ENCODE assay signal across 15 mouse cellular contexts in genomic region chr3:51977654-51978352, GRCm38 (mm10).
DNase-seq lines count a peak whose midpoint lies in the region; ATAC-seq and TF ChIP-seq lines count a peak whose summit lies in the region.
"Had no signal": no experiment of that assay in that cellular context is flagged by ENCODE, and none has a peak within 500 bp of the region (broad histone marks: within the 10 kb centered on the region; RNA-seq: fewer than 3 reads in every experiment).

No protein-coding gene starts in this region.

- H3K9me3 ChIP-seq in kidney, embryonic 14.5 days (ENCODE audit: control insufficient read depth, low read length) = no peaks in the 10 kb centered on the region
- H3K9me3 ChIP-seq in embryonic facial prominence, embryonic 10.5 days = no peaks in the 10 kb centered on the region
- H3K9me3 ChIP-seq in kidney, postnatal 0 days (replicated peaks; ENCODE audit: low read length) = no peaks in the 10 kb centered on the region
- H3K9me3 ChIP-seq in liver, embryonic 16.5 days (replicated peaks; ENCODE audit: control insufficient read depth, low read length) = no peaks in the 10 kb centered on the region
- H3K9me3 ChIP-seq in forebrain, embryonic 14.5 days (replicated peaks; ENCODE audit: control insufficient read depth, low read length) = no peaks in the 10 kb centered on the region
- H3K9me3 ChIP-seq: G1E had no signal

- no peak for TF ChIP-seq CTCF in kidney, postnatal 0 days (IDR thresholded peaks at IDR 0.05; ENCODE audit: low read depth)

- H3K27ac ChIP-seq in kidney, embryonic 14.5 days (ENCODE audit: low read depth, low read length) = no peak overlapping the region
- peak overlapping the region; percentile 44 for H3K27ac ChIP-seq in embryonic facial prominence, embryonic 10.5 days (replicated peaks)
- H3K27ac ChIP-seq in kidney, postnatal 0 days = no peak overlapping the region
- H3K27ac ChIP-seq in liver, embryonic 16.5 days (ENCODE audit: low read length) = peak overlapping the region; percentile 69
- no peak overlapping the region for H3K27ac ChIP-seq in forebrain, embryonic 14.5 days (ENCODE audit: low read depth, low read length)
- H3K27ac ChIP-seq: forebrain, embryonic 10.5 days; macrophage had no signal

- no peak overlapping the region for H3K9ac ChIP-seq in kidney, embryonic 14.5 days (ENCODE audit: low read depth, low read length)
- no peak overlapping the region for H3K9ac ChIP-seq in kidney, postnatal 0 days (ENCODE audit: low read depth, low read length)
- H3K9ac ChIP-seq in liver, embryonic 16.5 days (ENCODE audit: low read depth, low read length) = no peak overlapping the region
- no peak overlapping the region for H3K9ac ChIP-seq in forebrain, embryonic 14.5 days (ENCODE audit: low read length)

- no peak overlapping the region for H3K4me2 ChIP-seq in kidney, embryonic 14.5 days (replicated peaks; ENCODE audit: low read depth, low read length)
- H3K4me2 ChIP-seq in kidney, postnatal 0 days (ENCODE audit: low read length) = no peak overlapping the region
- H3K4me2 ChIP-seq in liver, embryonic 16.5 days (ENCODE audit: low read depth, low read length) = peak overlapping the region; percentile 42; the same call in 1 of the 2 replicates
- no peak overlapping the region for H3K4me2 ChIP-seq in forebrain, embryonic 14.5 days (ENCODE audit: low read length)

- DNase-seq in kidney, adult 11 months = peak; percentile 9
- no peak for DNase-seq in embryonic facial prominence, embryonic 10.5 days (ENCODE audit: low spot score)
- peak; percentile 15 for DNase-seq in kidney, postnatal 0 days (ENCODE audit: low spot score)
- no peak for DNase-seq in urinary bladder, postnatal 25 days (ENCODE audit: low spot score)
- DNase-seq in left cerebral cortex, adult 9 months (ENCODE audit: low spot score in 2 of 2) = no peak
- no peak for DNase-seq in forebrain, embryonic 14.5 days (ENCODE audit: low spot score)
- DNase-seq: adrenal gland, postnatal 36 days; heart, adult 18-20 months; heart, postnatal 10 days; thymus, postnatal 25 days had no signal

- H3K27me3 ChIP-seq in kidney, embryonic 14.5 days (ENCODE audit: control insufficient read depth, insufficient read depth, low read length) = no peaks in the 10 kb centered on the region
- no peaks in the 10 kb centered on the region for H3K27me3 ChIP-seq in embryonic facial prominence, embryonic 10.5 days (replicated peaks; ENCODE audit: low read depth, poor library complexity, severe bottlenecking)
- no peaks in the 10 kb centered on the region for H3K27me3 ChIP-seq in kidney, postnatal 0 days (ENCODE audit: insufficient read depth, low read length)
- no peaks in the 10 kb centered on the region for H3K27me3 ChIP-seq in liver, embryonic 16.5 days (ENCODE audit: control insufficient read depth, insufficient read depth, low read depth, low read length)
- no peaks in the 10 kb centered on the region for H3K27me3 ChIP-seq in forebrain, embryonic 14.5 days (replicated peaks; ENCODE audit: control insufficient read depth, insufficient read depth, low read length)

- no peak overlapping the region for H3K4me3 ChIP-seq in kidney, embryonic 14.5 days (ENCODE audit: low read length)
- no peak overlapping the region for H3K4me3 ChIP-seq in embryonic facial prominence, embryonic 10.5 days
- H3K4me3 ChIP-seq in kidney, postnatal 0 days (replicated peaks; ENCODE audit: low read depth, low read length) = no peak overlapping the region
- no peak overlapping the region for H3K4me3 ChIP-seq in liver, embryonic 16.5 days (ENCODE audit: low read depth, low read length)
- no peak overlapping the region for H3K4me3 ChIP-seq in forebrain, embryonic 14.5 days (ENCODE audit: low read depth, low read length)
- H3K4me3 ChIP-seq: forebrain, embryonic 10.5 days had no signal

- no peaks in the 10 kb centered on the region for H3K36me3 ChIP-seq in kidney, embryonic 14.5 days (ENCODE audit: control insufficient read depth, insufficient read depth, low read length)
- no peaks in the 10 kb centered on the region for H3K36me3 ChIP-seq in embryonic facial prominence, embryonic 10.5 days (replicated peaks)
- H3K36me3 ChIP-seq in kidney, postnatal 0 days (ENCODE audit: insufficient read depth, low read length) = no peaks in the 10 kb centered on the region
- no peaks in the 10 kb centered on the region for H3K36me3 ChIP-seq in liver, embryonic 16.5 days (ENCODE audit: control insufficient read depth, insufficient read depth)
- no peaks in the 10 kb centered on the region for H3K36me3 ChIP-seq in forebrain, embryonic 14.5 days (ENCODE audit: control insufficient read depth, insufficient read depth, low read length)
- H3K36me3 ChIP-seq: G1E had no signal

- ATAC-seq in kidney, embryonic 14.5 days (ENCODE audit: low FRiP score, low TSS enrichment) = no peak
- ATAC-seq in kidney, postnatal 0 days (replicated peaks; ENCODE audit: low FRiP score, low read depth) = 0 out of 2 replicates have a peak, but pooled peaks have one; percentile 33
- peak; percentile 90 for ATAC-seq in liver, embryonic 16.5 days (ENCODE audit: low read depth)
- no peak for ATAC-seq in forebrain, embryonic 14.5 days

- H3K4me1 ChIP-seq in kidney, embryonic 14.5 days (ENCODE audit: control insufficient read depth, insufficient read depth, low read length) = no peaks in the 10 kb centered on the region
- H3K4me1 ChIP-seq in embryonic facial prominence, embryonic 10.5 days = peaks cover 41% of the 10 kb centered on the region
- H3K4me1 ChIP-seq in kidney, postnatal 0 days (replicated peaks; ENCODE audit: insufficient read depth, low read length) = 0 out of 2 replicates have a peak, but pooled peaks cover 4% of the 10 kb centered on the region
- no peaks in the 10 kb centered on the region; the same call in 1 of the 2 replicates for H3K4me1 ChIP-seq in liver, embryonic 16.5 days (ENCODE audit: control insufficient read depth, low read depth, low read length)
- H3K4me1 ChIP-seq in forebrain, embryonic 14.5 days (ENCODE audit: control insufficient read depth, insufficient read depth, low read length) = no peaks in the 10 kb centered on the region

- WGBS in kidney, embryonic 14.5 days = 50% methylated on average over 8 of the region's 8 CpGs
- WGBS in embryonic facial prominence, embryonic 10.5 days = 48% methylated on average over 8 of the region's 8 CpGs
- WGBS in kidney, postnatal 0 days = 57% methylated on average over 8 of the region's 8 CpGs
- 63% methylated on average over 8 of the region's 8 CpGs for WGBS in liver, embryonic 16.5 days (ENCODE audit: insufficient replicate concordance)
- 60% methylated on average over 8 of the region's 8 CpGs for WGBS in forebrain, embryonic 14.5 days

Comparison
In these comparisons a context has a peak if more than half of its experiments do, and no peak if none do; other contexts are left out.
1. ATAC-seq: peak in kidney, postnatal 0 days (single experiment) and liver, embryonic 16.5 days (single experiment); none in kidney, embryonic 14.5 days (single experiment) and forebrain, embryonic 14.5 days (single experiment).
2. DNase-seq: peak in kidney, adult 11 months (single experiment) and kidney, postnatal 0 days (single experiment); none in embryonic facial prominence, embryonic 10.5 days (single experiment), urinary bladder, postnatal 25 days (single experiment), left cerebral cortex, adult 9 months (0 of 2) and forebrain, embryonic 14.5 days (single experiment).
3. H3K27ac ChIP-seq: peak in embryonic facial prominence, embryonic 10.5 days (single experiment) and liver, embryonic 16.5 days (single experiment); none in kidney, embryonic 14.5 days (single experiment), kidney, postnatal 0 days (single experiment) and forebrain, embryonic 14.5 days (single experiment).